Mouse (Mus musculus) kidney, adult 2 months (tissue): Measurements from ENCODE around the gene Rhobtb3. TPM values are rescaled to one million over a fixed set of nuclear protein-coding genes. Genes with fewer than 3 reads are reported as not detected.

ENCODE experiments used
- DNase-seq: peaks from one replicate; pipeline ENCODE4 v3.0.0; 2021
- H3K27ac ChIP-seq: fragments of 200-500 bp; 2 replicates; pipeline ENCODE4 v1.5.1; 2012; ENCODE audit warnings: low read depth, low read length, control low read depth, inconsistent platforms; ENCODE audit not compliant: insufficient read depth
- H3K27me3 ChIP-seq: fragments of 200-500 bp; replicated peaks from 2 replicates; pipeline ENCODE4 v1.6.1; 2012; ENCODE audit warnings: mild to moderate bottlenecking, moderate library complexity, low read length, inconsistent platforms; ENCODE audit not compliant: control insufficient read depth, insufficient read depth
- H3K36me3 ChIP-seq: fragments of 200-500 bp; 2 replicates; pipeline ENCODE4 v1.6.1; 2012; ENCODE audit warnings: mild to moderate bottlenecking, moderate library complexity, low read length, inconsistent platforms; ENCODE audit not compliant: control insufficient read depth, insufficient read depth
- H3K4me1 ChIP-seq: fragments of 200-500 bp; 2 replicates; pipeline ENCODE4 v1.6.1; 2011; ENCODE audit warnings: low read length; ENCODE audit not compliant: control insufficient read depth, insufficient read depth
- H3K4me3 ChIP-seq: fragments of 200-500 bp; 2 replicates; pipeline ENCODE4 v1.5.1; 2011; ENCODE audit warnings: mild to moderate bottlenecking, low read depth, low read length, control low read depth; ENCODE audit not compliant: insufficient read depth
- CTCF ChIP-seq: fragments of 200-500 bp; conservative IDR thresholded peaks from 2 replicates; pipeline ENCODE4 v1.5.1; 2011; ENCODE audit warnings: low read depth, mild to moderate bottlenecking, control low read depth, low read length, moderate library complexity, mixed read lengths; ENCODE audit not compliant: insufficient read depth, insufficient read length
- POLR2A ChIP-seq: fragments of 200-500 bp; IDR thresholded peaks from one replicate; pipeline ENCODE4 v1.6.1; 2011; ENCODE audit warnings: low read depth, low read length, control low read depth
- WGBS: fragments of 180-500 bp; shearing (Covaris S2); methylation state at CpG from one replicate; pipeline ENCODE4 v1.1.7; 2018; 5-methylcytosine and 5-hydroxymethylcytosine counted together
- polyA plus RNA-seq: library from polyadenylated mRNA; depleted of rRNA; stranded (reverse); fragments of >200 nt; gene quantifications from 2 replicates; pipeline ENCODE4 v1.2.3, GENCODE M21; 2012; rRNA removed

Rhobtb3 gene
- 2.6 and 3.7 TPM in 2 replicates for polyA plus RNA-seq

GRCm38 (mm10) chr13:75943189-75944043, at the start of gene Rhobtb3:
Gene Rhobtb3, minus strand, starts transcription at chr13:75943925.
- 0 out of 2 replicates have a peak within 1 kb of the TSS, but pooled peaks have one; percentile 42 for H3K27ac ChIP-seq
- peak within 1 kb of the TSS; percentile 95 for H3K4me3 ChIP-seq
- H3K27me3 ChIP-seq: no peaks in the 10 kb centered on the region
- under 1% methylated on average over 107 of the region's 110 CpGs for WGBS
- no peaks in the 10 kb centered on the region for H3K36me3 ChIP-seq
- peak; percentile 70 for DNase-seq
- H3K4me1 ChIP-seq: no peaks in the 10 kb centered on the region
- TF ChIP-seq CTCF (no peak), POLR2A (no peak)

GRCm38 (mm10) chr13:75992169-75993028, 48.7 kb upstream of the Rhobtb3 start:
- TF ChIP-seq POLR2A: no peak
- no peak for TF ChIP-seq CTCF
- no peak overlapping the region for H3K27ac ChIP-seq
- DNase-seq: peak; percentile 68
- WGBS: 16% methylated on average over 9 of the region's 9 CpGs
- no peak overlapping the region for H3K4me3 ChIP-seq
- no peaks in the 10 kb centered on the region; the same call in 1 of the 2 replicates for H3K36me3 ChIP-seq
- no peaks in the 10 kb centered on the region; the same call in 1 of the 2 replicates for H3K4me1 ChIP-seq
- no peaks in the 10 kb centered on the region for H3K27me3 ChIP-seq

GRCm38 (mm10) chr13:75988096-75988495, 44.4 kb upstream of the Rhobtb3 start:
- no peaks in the 10 kb centered on the region for H3K36me3 ChIP-seq
- H3K27ac ChIP-seq: no peak overlapping the region

GRCm38 (mm10) chr13:75981901-75982300, 38.2 kb upstream of the Rhobtb3 start:
- peak; percentile 35 for DNase-seq
- Histone ChIP-seq H3K27me3 (no peaks in the 10 kb centered on the region), H3K36me3 (no peaks in the 10 kb centered on the region), H3K27ac (no peak overlapping the region), H3K4me1 (no peaks in the 10 kb centered on the region), H3K4me3 (no peak overlapping the region)
- TF ChIP-seq POLR2A: no peak
- peak; percentile 39 for TF ChIP-seq CTCF

More at GRCm38 (mm10) chr13:75988096-75988495, 44.4 kb upstream of the Rhobtb3 start:
- no peaks in the 10 kb centered on the region; the same call in 1 of the 2 replicates for H3K4me1 ChIP-seq
- WGBS: 85% methylated on average over 1 of the region's 1 CpGs
- no peaks in the 10 kb centered on the region for H3K27me3 ChIP-seq
- peak; percentile 11 for DNase-seq
- TF ChIP-seq POLR2A (no peak), CTCF (no peak)
- H3K4me3 ChIP-seq: no peak overlapping the region

- H3K4me3 ChIP-seq: no peak overlapping the region
- WGBS: 76% methylated on average over 2 of the region's 2 CpGs
- H3K27me3 ChIP-seq: no peaks in the 10 kb centered on the region
- H3K27ac ChIP-seq: no peak overlapping the region
- DNase-seq: no peak
- TF ChIP-seq POLR2A (no peak), CTCF (no peak)
- H3K4me1 ChIP-seq: no peaks in the 10 kb centered on the region
- H3K36me3 ChIP-seq: no peaks in the 10 kb centered on the region
Observed at GRCm38 (mm10) chr13:75976649-75977048, 32.9 kb upstream of the Rhobtb3 start.

GRCm38 (mm10) chr13:75976218-75976617, 32.5 kb upstream of the Rhobtb3 start:
- TF ChIP-seq CTCF (no peak), POLR2A (no peak)
- no peak for DNase-seq
- Histone ChIP-seq H3K27ac (no peak overlapping the region), H3K36me3 (no peaks in the 10 kb centered on the region), H3K4me3 (no peak overlapping the region), H3K27me3 (no peaks in the 10 kb centered on the region), H3K4me1 (no peaks in the 10 kb centered on the region)
- WGBS: 74% methylated on average over 2 of the region's 2 CpGs

- H3K4me1 ChIP-seq: no peaks in the 10 kb centered on the region
- no peaks in the 10 kb centered on the region for H3K36me3 ChIP-seq
- H3K27ac ChIP-seq: no peak overlapping the region
- H3K27me3 ChIP-seq: no peaks in the 10 kb centered on the region
- WGBS: 67% methylated on average over 1 of the region's 1 CpGs
- no peak for DNase-seq
- no peak for TF ChIP-seq POLR2A
- TF ChIP-seq CTCF: no peak
- no peak overlapping the region for H3K4me3 ChIP-seq
Observed at GRCm38 (mm10) chr13:75975629-75976028, 31.9 kb upstream of the Rhobtb3 start.
